Mouse (Mus musculus) hindbrain, embryonic 14.5 days (tissue): ENCODE measurements at regions not wholly inside any gene's neighbourhood (a gene's known extent, or its start where the extent isn't known, plus 50 kb on each side); places are given as distances from the start of the nearest gene placed in this dataset.

Experiments used
- ATAC-seq: fragments of 200-750 bp; cut with Nextera tagmentation; 2 replicates; pipeline ENCODE4 v1.8.0; 2017; ENCODE audit warnings: moderate number of reproducible peaks, mild to moderate bottlenecking, moderate TSS enrichment, moderate library complexity; ENCODE audit not compliant: low FRiP score
- DNase-seq: peaks from one replicate; pipeline ENCODE4 v3.0.0-alpha.2; 2015; ENCODE audit warnings: low spot score
- H3K27ac ChIP-seq: fragments of 300-500 bp; sonication (generic); 2 replicates; pipeline ENCODE4 v1.5.1; 2014; ENCODE audit warnings: mild to moderate bottlenecking, moderate library complexity
- H3K27me3 ChIP-seq: fragments of 300-500 bp; sonication (generic); 2 replicates; pipeline ENCODE4 v1.6.1; 2014; ENCODE audit warnings: mild to moderate bottlenecking, low read length, mixed read lengths; ENCODE audit not compliant: control insufficient read depth, insufficient read depth
- H3K36me3 ChIP-seq: fragments of 300-500 bp; sonication (generic); replicated peaks from 2 replicates; pipeline ENCODE4 v1.6.1; 2014; ENCODE audit not compliant: control insufficient read depth, insufficient read depth
- H3K4me1 ChIP-seq: fragments of 300-500 bp; sonication (generic); replicated peaks from 2 replicates; pipeline ENCODE4 v1.6.1; 2014; ENCODE audit warnings: antibody characterized with exemption, low read length, mixed read lengths; ENCODE audit not compliant: control insufficient read depth, insufficient read depth
- H3K4me2 ChIP-seq: fragments of 300-500 bp; sonication (generic); replicated peaks from 2 replicates; pipeline ENCODE4 v1.6.1; 2014; ENCODE audit warnings: mild to moderate bottlenecking, moderate library complexity
- H3K4me3 ChIP-seq: fragments of 300-500 bp; sonication (generic); replicated peaks from 2 replicates; pipeline ENCODE4 v1.5.1; 2014; ENCODE audit warnings: mild to moderate bottlenecking, low read length
- H3K9ac ChIP-seq: fragments of 300-500 bp; sonication (generic); 2 replicates; pipeline ENCODE4 v1.6.1; 2014
- H3K9me3 ChIP-seq: fragments of 300-500 bp; sonication (generic); 2 replicates; pipeline ENCODE4 v1.6.1; 2016; ENCODE audit warnings: low read length; ENCODE audit not compliant: control insufficient read depth
- WGBS: fragments of 180-500 bp; shearing (Covaris S2); extraction: QIAGEN DNeasy Blood & Tissue Kit; methylation state at CpG from one replicate; pipeline ENCODE4 v1.1.7; 2014; 5-methylcytosine and 5-hydroxymethylcytosine counted together

DNA sequence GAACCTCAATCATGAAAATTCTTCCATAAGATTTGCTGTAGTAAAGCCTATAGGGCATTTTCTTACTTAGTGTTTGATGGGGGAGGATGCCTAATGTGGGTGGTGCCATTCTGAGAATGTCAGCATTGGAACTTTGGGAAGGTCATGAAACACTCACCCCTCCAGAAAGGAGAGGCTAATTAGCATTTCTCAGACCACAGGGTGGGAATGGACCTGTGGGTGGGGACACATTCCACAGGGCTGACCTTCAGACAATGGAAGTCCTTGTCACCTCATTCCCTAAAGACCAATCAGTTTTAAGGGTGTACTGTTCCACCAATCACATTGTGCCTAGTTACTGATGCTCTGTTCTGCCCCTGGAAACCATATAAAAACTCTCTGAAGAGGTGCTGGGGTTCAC, 541.5 kb upstream of the Nbea start:
- Histone ChIP-seq H3K9ac (no peak overlapping the region), H3K4me3 (no peak overlapping the region), H3K27ac (no peak overlapping the region), H3K9me3 (no peaks in the 10 kb centered on the region), H3K36me3 (no peaks in the 10 kb centered on the region), H3K4me2 (no peak overlapping the region), H3K27me3 (no peaks in the 10 kb centered on the region), H3K4me1 (no peaks in the 10 kb centered on the region)
- ATAC-seq (no peak), DNase-seq (no peak)

DNA sequence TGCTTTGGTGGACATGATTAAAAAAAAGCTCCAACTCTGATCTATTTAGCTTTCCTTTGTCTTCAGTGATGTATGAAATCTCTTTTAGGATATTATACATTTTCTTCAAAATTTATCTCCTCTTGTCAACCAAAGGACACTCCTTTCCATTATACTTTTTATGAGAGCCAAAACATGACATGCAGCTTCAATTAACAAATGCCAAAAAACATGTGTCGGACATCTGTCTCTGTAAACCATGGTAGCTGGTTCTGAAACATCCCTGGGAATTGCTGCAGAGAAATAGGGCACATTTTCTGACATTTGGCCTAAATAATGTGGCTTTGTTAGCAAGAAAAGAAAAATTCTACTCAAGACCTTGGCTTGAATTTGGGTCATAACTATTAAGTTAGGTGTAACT, 524.8 kb upstream of the Nbea start:
- ATAC-seq, result no peak
- WGBS, result 72% methylated on average over 1 of the region's 1 CpGs
- Histone ChIP-seq H3K9ac (no peak overlapping the region), H3K4me3 (no peak overlapping the region), H3K27ac (peak overlapping the region; percentile 75), H3K36me3 (no peaks in the 10 kb centered on the region), H3K4me1 (peaks cover 15% of the 10 kb centered on the region; the same call in 1 of the 2 replicates), H3K9me3 (no peaks in the 10 kb centered on the region), H3K27me3 (no peaks in the 10 kb centered on the region), H3K4me2 (no peak overlapping the region)
- no peak for DNase-seq

DNA sequence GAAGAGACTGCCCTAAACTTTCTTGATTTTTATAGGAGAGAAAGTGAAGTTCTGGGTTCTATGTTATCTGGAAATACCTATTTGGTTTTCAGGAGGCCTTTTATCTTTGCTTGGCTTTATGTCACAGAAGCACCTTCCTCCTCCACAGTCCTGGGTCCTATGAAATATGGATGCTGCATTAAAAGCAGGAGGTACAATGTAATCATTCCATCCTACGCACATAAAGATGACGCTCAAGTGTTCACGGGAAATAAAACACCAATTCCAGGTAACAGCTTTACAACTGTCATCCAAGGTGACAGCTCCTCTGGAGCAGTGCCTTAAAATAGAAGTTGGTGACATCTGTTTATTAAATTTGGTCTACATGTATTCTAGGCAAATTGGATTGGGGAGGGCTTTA, 523.8 kb upstream of the Nbea start:
- peak overlapping the region; percentile 75 for H3K27ac ChIP-seq
- DNase-seq (no peak), ATAC-seq (no peak)
- H3K4me3 ChIP-seq, result no peak overlapping the region
- H3K4me2 ChIP-seq, result no peak overlapping the region
- H3K9me3 ChIP-seq, result no peaks in the 10 kb centered on the region
- H3K27me3 ChIP-seq, result no peaks in the 10 kb centered on the region
- no peak overlapping the region for H3K9ac ChIP-seq
- no peaks in the 10 kb centered on the region for H3K36me3 ChIP-seq
- WGBS, result 53% methylated on average over 3 of the region's 3 CpGs
- peaks cover 15% of the 10 kb centered on the region; the same call in 1 of the 2 replicates for H3K4me1 ChIP-seq

DNA sequence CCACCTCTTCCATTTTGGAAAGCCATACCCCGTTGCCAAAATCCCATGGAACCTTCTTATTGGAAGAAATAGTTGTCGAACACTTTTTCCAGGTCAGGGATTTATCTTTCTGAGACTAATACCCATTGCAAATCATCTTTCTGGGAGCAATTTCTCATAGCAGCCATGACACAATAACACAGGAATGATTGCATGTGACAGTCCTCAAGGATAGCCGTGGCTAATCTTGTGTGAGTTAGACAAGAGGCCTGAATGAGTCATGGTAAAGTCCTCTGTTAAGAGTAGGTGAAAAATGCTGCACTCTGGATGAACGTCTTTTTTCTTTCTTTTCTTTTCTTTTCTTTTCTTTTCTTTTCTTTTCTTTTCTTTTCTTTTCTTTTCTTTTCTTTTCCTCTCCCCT, 522.5 kb upstream of the Nbea start:
- Histone ChIP-seq H3K27ac (no peak overlapping the region), H3K4me2 (no peak overlapping the region), H3K4me1 (peaks cover 15% of the 10 kb centered on the region; the same call in 1 of the 2 replicates), H3K9me3 (no peaks in the 10 kb centered on the region), H3K9ac (no peak overlapping the region), H3K27me3 (no peaks in the 10 kb centered on the region), H3K36me3 (no peaks in the 10 kb centered on the region), H3K4me3 (no peak overlapping the region)
- ATAC-seq (no peak), DNase-seq (no peak)
- 71% methylated on average over 4 of the region's 4 CpGs for WGBS

DNA sequence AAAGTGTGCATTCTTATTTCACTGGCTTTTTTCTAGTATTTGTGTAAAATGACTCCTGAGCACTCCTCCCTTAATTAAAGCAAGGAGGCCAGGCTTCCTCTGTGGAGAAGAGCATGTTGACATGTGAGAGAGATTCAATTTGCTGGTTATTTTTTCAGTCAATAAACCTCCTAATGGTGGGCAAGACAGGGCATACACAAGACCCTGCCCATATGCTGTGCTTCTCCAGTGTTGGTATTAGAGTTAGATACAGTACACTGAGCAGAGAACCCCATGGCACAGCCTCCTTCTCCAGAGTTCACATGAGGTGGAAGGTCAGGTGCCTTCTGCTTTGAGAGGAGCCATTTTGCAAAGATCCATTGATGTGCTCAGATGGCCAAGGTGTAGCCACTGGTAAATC, 515.4 kb upstream of the Nbea start:
- no peaks in the 10 kb centered on the region for H3K36me3 ChIP-seq
- no peak for DNase-seq
- no peak overlapping the region for H3K9ac ChIP-seq
- peaks cover 19% of the 10 kb centered on the region for H3K4me1 ChIP-seq
- 0 out of 2 replicates have a peak, but pooled peaks have one; percentile 10 for ATAC-seq
- no peaks in the 10 kb centered on the region for H3K9me3 ChIP-seq
- peak overlapping the region; percentile 87 for H3K27ac ChIP-seq
- no peaks in the 10 kb centered on the region for H3K27me3 ChIP-seq
- no peak overlapping the region for H3K4me3 ChIP-seq
- H3K4me2 ChIP-seq, result no peak overlapping the region

DNA sequence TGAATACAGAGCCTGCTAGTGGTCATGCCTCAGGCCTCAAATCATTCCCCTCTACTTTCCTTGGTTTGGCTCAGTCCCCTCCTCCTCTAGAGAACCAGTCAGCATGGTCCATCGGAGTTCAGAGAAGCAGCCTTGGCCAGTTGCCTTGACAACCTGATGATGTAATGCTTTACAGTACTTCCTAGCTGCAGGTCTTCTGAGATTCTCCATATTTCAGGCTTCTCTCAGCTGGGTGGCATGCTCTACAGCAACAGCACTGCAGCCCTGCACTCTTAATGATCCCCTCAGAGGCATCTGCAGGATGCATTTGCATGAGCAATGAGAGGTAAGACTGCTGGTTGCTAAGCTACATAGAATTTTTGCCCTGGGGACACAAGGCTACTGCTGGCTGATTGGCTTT, 514.7 kb upstream of the Nbea start:
- Histone ChIP-seq H3K4me2 (no peak overlapping the region), H3K4me3 (no peak overlapping the region), H3K27me3 (no peaks in the 10 kb centered on the region), H3K4me1 (peaks cover 19% of the 10 kb centered on the region), H3K9me3 (no peaks in the 10 kb centered on the region), H3K9ac (no peak overlapping the region), H3K36me3 (no peaks in the 10 kb centered on the region), H3K27ac (peak overlapping the region; percentile 87)
- ATAC-seq, result peak; percentile 96
- 4% methylated on average over 1 of the region's 1 CpGs for WGBS
- DNase-seq, result peak; percentile 70

DNA sequence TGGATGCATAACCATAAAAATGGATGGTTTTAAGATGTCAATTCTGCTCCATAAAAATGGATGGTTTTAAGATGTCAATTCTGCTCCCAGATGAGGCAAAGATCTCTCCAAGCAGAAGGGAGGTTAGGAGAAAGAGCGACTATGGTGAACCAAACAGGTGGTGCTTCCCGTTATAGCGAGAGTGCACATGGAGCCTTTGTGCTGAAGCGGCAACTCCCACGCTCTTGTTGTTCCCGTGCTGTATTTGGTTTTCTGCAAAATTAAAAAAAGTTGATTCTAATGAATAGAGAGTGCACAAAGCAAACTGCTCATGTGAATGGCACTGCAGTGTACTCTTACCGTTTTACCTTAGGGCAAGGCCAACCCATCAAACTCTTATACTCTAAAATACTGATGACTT, 497.5 kb upstream of the Nbea start:
- Histone ChIP-seq H3K4me1 (no peaks in the 10 kb centered on the region), H3K36me3 (no peaks in the 10 kb centered on the region), H3K9me3 (no peaks in the 10 kb centered on the region), H3K4me3 (no peak overlapping the region), H3K9ac (no peak overlapping the region), H3K4me2 (no peak overlapping the region), H3K27ac (no peak overlapping the region), H3K27me3 (no peaks in the 10 kb centered on the region)
- no peak for DNase-seq
- ATAC-seq, result no peak
- WGBS, result 90% methylated on average over 7 of the region's 7 CpGs

DNA sequence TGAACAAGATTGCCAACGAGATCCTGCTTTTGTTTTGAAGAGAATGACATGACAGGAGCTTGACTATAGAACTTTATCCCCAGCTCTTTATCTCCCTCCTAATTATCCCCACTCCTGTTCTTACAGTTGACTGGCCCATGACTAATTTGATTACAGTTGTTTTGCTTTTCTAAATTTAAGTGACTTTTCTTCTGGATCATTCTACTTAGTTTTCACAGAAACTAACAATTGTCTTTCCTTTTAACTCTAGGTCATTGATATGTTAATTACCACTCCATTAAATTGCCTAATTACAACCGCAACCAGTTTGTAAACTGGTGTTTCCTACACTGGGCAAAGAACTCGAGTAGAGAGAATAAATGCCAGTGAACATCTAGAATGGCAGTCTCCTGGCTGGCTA, 485.3 kb upstream of the Nbea start:
- H3K4me2 ChIP-seq, result no peak overlapping the region
- H3K9ac ChIP-seq, result no peak overlapping the region
- DNase-seq (no peak), ATAC-seq (peak; percentile 74; the same call in 1 of the 2 replicates)
- H3K9me3 ChIP-seq, result no peaks in the 10 kb centered on the region
- H3K4me1 ChIP-seq, result no peaks in the 10 kb centered on the region
- no peak overlapping the region for H3K27ac ChIP-seq
- no peak overlapping the region for H3K4me3 ChIP-seq
- 0 out of 2 replicates have a peak, but pooled peaks cover 4% of the 10 kb centered on the region for H3K27me3 ChIP-seq
- no peaks in the 10 kb centered on the region for H3K36me3 ChIP-seq
- 12% methylated on average over 3 of the region's 3 CpGs for WGBS

DNA sequence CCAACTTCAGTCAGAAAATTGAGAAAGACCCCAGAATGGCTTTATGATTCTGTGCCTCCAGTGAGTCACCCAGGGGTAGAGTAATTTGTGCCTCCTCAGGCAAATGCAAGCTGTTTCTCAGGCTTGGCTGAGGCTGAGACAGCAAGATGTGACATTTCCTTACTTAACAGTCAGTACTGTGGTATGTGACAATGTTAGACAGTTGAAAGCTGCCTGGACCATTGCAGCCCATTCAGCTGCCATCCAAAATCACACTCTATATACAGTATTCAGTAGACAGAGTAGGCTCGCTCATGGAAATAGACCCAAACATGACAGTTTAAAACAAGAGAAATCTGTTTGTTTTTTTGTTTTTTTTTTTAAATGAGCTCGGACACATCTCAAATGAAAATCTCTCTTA, 477.1 kb upstream of the Nbea start:
- no peak overlapping the region for H3K4me2 ChIP-seq
- H3K4me3 ChIP-seq, result no peak overlapping the region
- H3K9ac ChIP-seq, result no peak overlapping the region
- no peaks in the 10 kb centered on the region for H3K27me3 ChIP-seq
- no peak overlapping the region for H3K27ac ChIP-seq
- WGBS, result 94% methylated on average over 2 of the region's 2 CpGs
- H3K4me1 ChIP-seq, result no peaks in the 10 kb centered on the region
- no peaks in the 10 kb centered on the region for H3K36me3 ChIP-seq
- no peaks in the 10 kb centered on the region for H3K9me3 ChIP-seq
- no peak for DNase-seq
- ATAC-seq, result no peak

DNA sequence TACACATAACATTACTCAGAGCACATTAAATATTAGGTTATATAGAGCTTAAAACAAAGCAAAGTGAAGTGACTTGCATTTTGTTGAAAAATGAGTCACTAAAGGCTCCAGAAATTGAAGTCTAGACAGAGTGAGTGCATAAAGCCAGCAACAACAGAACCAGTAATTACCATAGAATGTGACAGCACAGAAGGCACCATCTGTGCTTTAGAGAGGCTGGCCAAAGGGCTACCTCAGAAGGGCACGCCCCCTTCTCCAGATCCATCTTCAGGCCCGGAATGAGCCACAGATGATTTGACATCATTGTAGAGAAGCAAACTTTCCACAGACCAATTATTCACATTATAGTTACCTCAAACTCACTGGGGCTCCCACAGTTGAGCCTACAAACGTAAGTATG, 463.8 kb upstream of the Nbea start:
- no peaks in the 10 kb centered on the region for H3K27me3 ChIP-seq
- DNase-seq (no peak), ATAC-seq (no peak)
- no peaks in the 10 kb centered on the region for H3K36me3 ChIP-seq
- H3K9ac ChIP-seq, result no peak overlapping the region
- no peaks in the 10 kb centered on the region for H3K9me3 ChIP-seq
- H3K4me2 ChIP-seq, result no peak overlapping the region
- H3K27ac ChIP-seq, result no peak overlapping the region
- H3K4me1 ChIP-seq, result no peaks in the 10 kb centered on the region
- no peak overlapping the region for H3K4me3 ChIP-seq
- WGBS, result 58% methylated on average over 3 of the region's 3 CpGs
